In the genomic region with DNA sequence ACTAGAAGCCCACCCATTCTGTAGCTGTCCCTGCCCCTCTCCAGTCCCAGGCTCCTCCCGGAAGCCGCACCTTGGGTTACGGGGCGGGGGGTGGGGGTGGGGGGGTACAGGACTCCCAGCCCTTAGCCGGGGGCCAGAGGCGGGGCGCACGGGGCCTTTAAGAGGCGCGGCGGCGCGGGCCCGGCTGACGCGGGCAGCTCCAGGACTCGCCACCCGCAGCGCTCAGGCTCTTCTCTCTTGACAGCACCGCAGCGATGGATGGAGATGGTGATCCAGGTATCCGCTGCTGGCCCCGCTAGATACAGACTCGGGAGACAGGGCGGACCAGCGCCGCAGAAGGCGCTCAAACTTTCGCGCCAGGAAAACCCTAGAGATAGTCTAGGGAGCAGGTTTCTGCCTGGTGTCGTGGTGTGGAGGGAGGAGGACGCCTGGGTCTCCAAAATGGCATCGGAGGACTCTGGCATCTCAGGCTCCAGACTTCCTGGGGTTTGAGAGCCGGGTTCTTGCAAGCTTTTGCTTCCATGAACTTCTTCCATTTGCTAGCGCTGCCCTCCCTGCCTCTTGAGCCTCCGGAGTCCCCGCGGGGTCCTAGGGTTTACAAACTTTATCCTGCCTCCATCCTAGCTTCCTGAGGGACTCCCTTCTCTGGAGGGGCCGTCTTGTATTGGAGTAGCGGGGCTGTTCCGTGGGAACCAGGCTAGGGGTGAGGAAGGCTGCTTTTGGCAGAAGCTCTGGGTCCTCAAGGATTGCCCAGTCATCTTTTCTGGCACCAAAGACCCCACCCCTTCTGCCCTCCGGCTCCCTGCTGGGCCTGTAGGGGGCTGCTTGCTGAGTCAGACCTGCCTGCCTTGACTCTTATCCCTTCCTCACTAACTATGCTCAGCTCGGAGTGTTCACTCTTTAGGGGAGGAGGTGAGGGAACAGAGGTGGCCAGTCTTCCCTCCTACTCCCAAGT, we compare ENCODE assay signal across 8 mouse cellular contexts. TPM values are rescaled to one million over a fixed set of nuclear protein-coding genes. Genes with fewer than 3 reads are reported as not detected.
DNase-seq lines count a peak whose midpoint lies in the region; ATAC-seq and TF ChIP-seq lines count a peak whose summit lies in the region.

Fbxo44 (minus strand) TSS at position 47 of the 955 bp plus-strand sequence.
Fbxo2 (plus strand) TSS at position 186 of the 955 bp plus-strand sequence.

- WGBS in thymus, adult 2 months = 4% methylated on average over 43 of the region's 43 CpGs
- under 1% methylated on average over 43 of the region's 43 CpGs for WGBS in forebrain, embryonic 15.5 days
- under 1% methylated on average over 43 of the region's 43 CpGs for WGBS in midbrain, embryonic 13.5 days

- peak within 1 kb of the TSS; percentile 92 for H3K9ac ChIP-seq in forebrain, embryonic 15.5 days (replicated peaks)
- H3K9ac ChIP-seq in midbrain, embryonic 13.5 days (replicated peaks) = peak within 1 kb of the TSS; percentile 92

- peaks cover 6% of the 10 kb centered on the region; the same call in 1 of the 2 replicates for H3K9me3 ChIP-seq in erythroblast, embryonic 14.5 days (ENCODE audit: control insufficient read depth, low read length)
- no peaks in the 10 kb centered on the region for H3K9me3 ChIP-seq in forebrain, embryonic 15.5 days
- no peaks in the 10 kb centered on the region for H3K9me3 ChIP-seq in midbrain, embryonic 13.5 days

- peak within 1 kb of the TSS; percentile 57 for H3K4me3 ChIP-seq in erythroblast, embryonic 14.5 days (replicated peaks)
- H3K4me3 ChIP-seq in thymus, adult 2 months (ENCODE audit: control insufficient read depth, insufficient read depth, low read length) = peak within 1 kb of the TSS; percentile 52
- peak within 1 kb of the TSS; percentile 88 for H3K4me3 ChIP-seq in forebrain, embryonic 15.5 days
- H3K4me3 ChIP-seq in midbrain, embryonic 13.5 days (replicated peaks) = peak within 1 kb of the TSS; percentile 78

- H3K4me2 ChIP-seq in forebrain, embryonic 15.5 days (replicated peaks) = peak within 1 kb of the TSS; percentile 95
- peak within 1 kb of the TSS; percentile 88 for H3K4me2 ChIP-seq in midbrain, embryonic 13.5 days (replicated peaks)

- peaks cover 25% of the 10 kb centered on the region for H3K4me1 ChIP-seq in erythroblast, embryonic 14.5 days (ENCODE audit: control insufficient read depth)
- peaks cover 15% of the 10 kb centered on the region for H3K4me1 ChIP-seq in thymus, adult 2 months (replicated peaks; ENCODE audit: control insufficient read depth, insufficient read depth, low read length)
- peaks cover 51% of the 10 kb centered on the region for H3K4me1 ChIP-seq in forebrain, embryonic 15.5 days
- H3K4me1 ChIP-seq in midbrain, embryonic 13.5 days (replicated peaks) = peaks cover 55% of the 10 kb centered on the region

- H3K27me3 ChIP-seq in erythroblast, embryonic 14.5 days (ENCODE audit: control insufficient read depth) = peaks cover 81% of the 10 kb centered on the region
- peaks cover 19% of the 10 kb centered on the region; the same call in 1 of the 2 replicates for H3K27me3 ChIP-seq in thymus, adult 2 months (ENCODE audit: control insufficient read depth, insufficient read depth, low read length)
- H3K27me3 ChIP-seq in forebrain, embryonic 15.5 days = peaks cover 46% of the 10 kb centered on the region
- H3K27me3 ChIP-seq in midbrain, embryonic 13.5 days = peaks cover 52% of the 10 kb centered on the region

- DNase-seq in thymus, adult 2 months = no peak
- no peak for DNase-seq in thymus, adult 18-20 months
- peak; percentile 38 to 52 for DNase-seq in layer of hippocampus, postnatal 25 days (ENCODE audit: extremely low spot score in 1 of 2, low spot score in 1 of 2)
- no peak for DNase-seq in urinary bladder, adult 2 months (ENCODE audit: low spot score)

- no peak for TF ChIP-seq CTCF in thymus, adult 2 months (IDR thresholded peaks at IDR 0.05; ENCODE audit: borderline replicate concordance, control insufficient read depth, extremely low read depth, insufficient read depth, low read length, poor library complexity)

- H3K27ac ChIP-seq in thymus, adult 2 months (ENCODE audit: control insufficient read depth, insufficient read depth, low read length) = no peak within 1 kb of the TSS
- H3K27ac ChIP-seq in forebrain, embryonic 15.5 days (replicated peaks) = peak within 1 kb of the TSS; percentile 85
- H3K27ac ChIP-seq in midbrain, embryonic 13.5 days = peak within 1 kb of the TSS; percentile 94

- TF ChIP-seq POLR2A in thymus, adult 2 months (IDR thresholded peaks at IDR 0.05; ENCODE audit: control insufficient read depth, extremely low read depth, insufficient read depth, low read length, poor library complexity) = no peak

- no peak for ATAC-seq in erythroblast, adult 5-6 weeks (replicated peaks; ENCODE audit: low FRiP score, poor library complexity, severe bottlenecking)
- peak; percentile 77 for ATAC-seq in forebrain, embryonic 15.5 days (replicated peaks)
- peak; percentile 28; the same call in 1 of the 2 replicates for ATAC-seq in midbrain, embryonic 13.5 days

- H3K36me3 ChIP-seq in erythroblast, embryonic 14.5 days (ENCODE audit: control insufficient read depth) = no peaks in the 10 kb centered on the region
- no peaks in the 10 kb centered on the region for H3K36me3 ChIP-seq in thymus, adult 2 months (ENCODE audit: control insufficient read depth, insufficient read depth, low read length)
- peaks cover 13% of the 10 kb centered on the region for H3K36me3 ChIP-seq in forebrain, embryonic 15.5 days
- H3K36me3 ChIP-seq in midbrain, embryonic 13.5 days = peaks cover 23% of the 10 kb centered on the region

RNA-seq across cellular contexts. Expression of gene Fbxo44, which starts in this region (rescaled TPM):
- polyA plus RNA-seq in erythroblast, embryonic 14.5 days (2012) = 0.08 and 0.09 TPM in 2 replicates
- total RNA-seq in erythroblast, adult 5-6 weeks (2015; ENCODE audit: low replicate concordance) = not detected in 2 replicates
- total RNA-seq in erythroblast, adult 5-6 weeks (2017; ENCODE audit: low replicate concordance) = 0.43 TPM in 1 of 2 replicates, not detected in the other
- 31.2 and 34.5 TPM in 2 replicates for polyA plus RNA-seq in thymus, adult 2 months (2012; rRNA removed)
- 60.7 and 64.6 TPM in 2 replicates for polyA plus RNA-seq in forebrain, embryonic 15.5 days (2015; fragmentation: Nextera tagmentation; extraction: Ambion mirVana)
- total RNA-seq in layer of hippocampus, postnatal 25 days (2021) = 100 to 1,000 TPM; 127 TPM
- polyA plus RNA-seq in midbrain, embryonic 13.5 days (2015; fragmentation: Nextera tagmentation; extraction: Ambion mirVana) = 97.8 and 103 TPM in 2 replicates
- polyA plus RNA-seq in urinary bladder, adult 2 months (2012; rRNA removed) = 18.3 and 19.0 TPM in 2 replicates

RNA-seq across cellular contexts. Expression of gene Fbxo2, which starts in this region (rescaled TPM):
- polyA plus RNA-seq in erythroblast, embryonic 14.5 days (2012) = not detected in 2 replicates
- not detected in 2 replicates for total RNA-seq in erythroblast, adult 5-6 weeks (2015; ENCODE audit: low replicate concordance)
- not detected in 2 replicates for total RNA-seq in erythroblast, adult 5-6 weeks (2017; ENCODE audit: low replicate concordance)
- polyA plus RNA-seq in thymus, adult 2 months (2012; rRNA removed) = 0.66 and 1.5 TPM in 2 replicates
- 4.5 and 4.7 TPM in 2 replicates for polyA plus RNA-seq in forebrain, embryonic 15.5 days (2015; fragmentation: Nextera tagmentation; extraction: Ambion mirVana)
- 100 to 1,000 TPM in 1 of 2 experiments, 10 to 100 TPM in 1; 97.4 to 116 TPM for total RNA-seq in layer of hippocampus, postnatal 25 days (2021)
- 2.3 and 2.4 TPM in 2 replicates for polyA plus RNA-seq in midbrain, embryonic 13.5 days (2015; fragmentation: Nextera tagmentation; extraction: Ambion mirVana)
- 3.6 and 4.6 TPM in 2 replicates for polyA plus RNA-seq in urinary bladder, adult 2 months (2012; rRNA removed)

Comparison
In these comparisons a context has a peak if more than half of its experiments do, and no peak if none do; other contexts are left out.
1. RNA of gene Fbxo44 (total RNA-seq): 127 TPM in layer of hippocampus, postnatal 25 days; 0.43 TPM in erythroblast, adult 5-6 weeks; every median in the first group is over 10 times any median in the second.
2. RNA of gene Fbxo2 (total RNA-seq): 97.4 to 116 TPM in layer of hippocampus, postnatal 25 days; not detected in erythroblast, adult 5-6 weeks; every median in the first group is over 10 times any median in the second.
3. RNA of gene Fbxo44 (polyA plus RNA-seq): 97.8 to 103 TPM in midbrain, embryonic 13.5 days, 60.7 to 64.6 TPM in forebrain, embryonic 15.5 days, 31.2 to 34.5 TPM in thymus, adult 2 months and 18.3 to 19.0 TPM in urinary bladder, adult 2 months; 0.08 to 0.09 TPM in erythroblast, embryonic 14.5 days; every median in the first group is over 10 times any median in the second.
4. DNase-seq: peak in layer of hippocampus, postnatal 25 days (2 of 2); none in thymus, adult 2 months (single experiment), thymus, adult 18-20 months (0 of 2) and urinary bladder, adult 2 months (single experiment).
5. Peak in every context shown above with its lines, with median percentiles within 50 percentile points of each other: H3K4me3 ChIP-seq.